Mouse (Mus musculus) liver, adult (tissue): ENCODE data around the gene Nup133.

ENCODE experiments used
- GATA4 ChIP-seq: IDR thresholded peaks from 2 replicates; pipeline ENCODE4 v1.6.1; 2014; ENCODE audit warnings: mild to moderate bottlenecking, low read length; ENCODE audit not compliant: insufficient replicate concordance

The Nup133 gene

DNA sequence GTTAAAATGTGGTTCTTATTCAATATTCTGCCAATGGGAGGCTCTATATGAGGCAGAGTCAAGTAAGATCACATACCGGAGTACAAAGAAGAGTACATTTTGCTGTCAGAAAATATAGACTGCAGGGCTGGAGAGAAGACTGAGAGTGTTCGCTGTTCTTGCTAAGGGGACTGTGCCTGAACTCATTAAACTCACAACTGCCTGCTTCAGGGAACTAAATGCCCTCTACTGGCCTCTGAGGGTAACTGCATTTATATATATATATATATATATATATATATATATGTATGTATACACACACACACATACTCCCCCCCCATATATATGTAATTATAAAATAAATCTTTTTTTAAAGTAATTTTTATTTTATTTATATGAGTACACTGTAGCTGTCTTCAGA lies 17.8 kb upstream of the Nup133 start:
- TF ChIP-seq GATA4, result no peak

DNA sequence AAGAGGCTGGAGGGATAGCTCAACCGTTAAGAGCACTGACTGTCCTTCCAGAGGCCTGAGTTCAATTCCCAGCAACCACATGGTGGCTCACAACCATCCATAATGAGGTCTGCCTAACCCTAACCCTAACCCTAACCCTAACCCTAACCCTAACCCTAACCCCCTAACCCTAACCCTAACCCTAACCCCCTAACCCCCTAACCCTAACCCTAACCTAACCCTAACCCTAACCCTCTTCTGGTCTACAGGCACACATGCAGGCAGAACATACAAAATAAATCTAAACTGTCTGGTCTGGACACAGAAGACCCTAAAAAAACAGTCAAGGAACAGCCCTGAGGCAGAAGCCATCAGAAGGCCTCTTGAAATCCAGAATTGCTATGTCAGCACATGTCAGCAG lies 12.3 kb upstream of the Nup133 start:
- TF ChIP-seq GATA4, result no peak

DNA sequence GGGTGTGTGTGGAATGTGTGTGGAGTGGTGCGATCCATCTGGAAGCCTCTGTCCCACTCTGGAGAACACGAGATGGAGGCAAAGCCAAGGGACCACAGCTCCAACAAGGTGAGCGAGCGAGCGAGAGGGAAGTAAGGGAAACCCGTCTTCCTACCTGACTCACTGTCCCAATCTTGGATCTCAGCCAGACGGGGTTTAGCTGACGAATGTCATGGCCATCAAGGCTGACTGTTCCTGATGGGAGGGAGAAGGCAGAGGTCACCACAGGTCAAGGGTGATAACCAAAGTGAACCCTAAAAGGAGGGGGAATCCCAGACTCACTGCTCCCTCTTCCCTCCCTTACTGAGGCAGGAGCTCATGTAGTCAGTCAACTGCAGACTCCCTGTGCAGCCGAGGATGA lies 11.0 kb upstream of the Nup133 start:
- TF ChIP-seq GATA4, result no peak

DNA sequence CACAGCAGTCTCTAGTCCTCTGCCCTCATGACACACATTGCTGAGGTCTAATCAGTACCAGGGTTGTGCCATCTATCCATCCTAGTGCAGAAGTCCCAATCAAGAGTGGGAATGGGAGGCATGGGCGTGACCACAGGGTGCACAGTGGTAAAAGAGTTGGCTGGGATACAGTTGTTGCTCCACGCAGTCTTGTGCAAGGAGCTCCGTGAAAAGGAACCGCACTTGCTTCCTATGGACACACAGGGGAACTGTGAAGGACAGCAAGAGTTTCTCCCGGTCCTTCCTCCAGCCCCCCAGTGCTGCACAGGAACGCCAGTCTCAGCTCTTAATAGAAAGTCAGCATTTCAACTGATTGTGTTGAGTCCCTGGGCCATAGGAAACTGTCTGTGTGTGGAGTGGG lies 10.4 kb upstream of the Nup133 start:
- no peak for TF ChIP-seq GATA4

DNA sequence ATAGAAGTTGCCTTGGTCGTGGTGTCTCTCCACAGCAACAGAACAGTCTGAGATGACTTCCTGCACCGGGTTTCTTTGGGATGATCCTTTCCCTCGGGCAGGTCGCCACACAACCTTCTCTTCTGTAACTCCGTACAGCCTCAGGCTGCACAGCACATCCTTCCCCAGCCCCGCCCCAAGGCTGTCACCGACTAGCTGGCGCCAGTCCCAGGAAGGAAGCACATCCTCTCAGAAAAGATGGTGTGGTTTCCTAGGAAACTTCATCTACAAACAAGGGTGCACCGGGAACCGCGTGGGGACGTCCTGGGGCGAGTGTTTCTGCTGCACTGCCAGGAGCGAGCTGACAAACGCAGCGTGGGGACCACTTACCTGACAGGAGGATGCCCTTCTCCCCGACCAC lies 9.1 kb upstream of the Nup133 start:
- no peak for TF ChIP-seq GATA4

DNA sequence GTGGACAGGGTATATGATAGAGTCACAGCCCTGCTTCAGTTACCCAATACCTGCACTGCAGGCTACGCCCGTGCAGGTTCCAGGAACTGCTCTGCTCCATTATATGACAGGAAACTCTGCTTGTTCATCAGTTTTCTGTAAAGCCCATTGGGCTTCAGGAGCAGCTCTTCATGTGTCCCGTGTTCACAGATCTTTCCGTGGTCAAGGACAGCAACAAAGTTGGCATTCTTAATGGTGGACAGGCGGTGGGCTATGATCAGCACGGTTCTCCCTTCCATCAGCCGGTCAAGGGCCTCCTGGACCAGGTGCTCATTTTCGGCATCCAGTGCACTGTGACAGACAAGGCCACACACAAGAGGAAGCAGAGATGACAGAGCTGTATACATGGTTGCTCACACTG lies 5.2 kb upstream of the Nup133 start:
- TF ChIP-seq GATA4, result no peak

DNA sequence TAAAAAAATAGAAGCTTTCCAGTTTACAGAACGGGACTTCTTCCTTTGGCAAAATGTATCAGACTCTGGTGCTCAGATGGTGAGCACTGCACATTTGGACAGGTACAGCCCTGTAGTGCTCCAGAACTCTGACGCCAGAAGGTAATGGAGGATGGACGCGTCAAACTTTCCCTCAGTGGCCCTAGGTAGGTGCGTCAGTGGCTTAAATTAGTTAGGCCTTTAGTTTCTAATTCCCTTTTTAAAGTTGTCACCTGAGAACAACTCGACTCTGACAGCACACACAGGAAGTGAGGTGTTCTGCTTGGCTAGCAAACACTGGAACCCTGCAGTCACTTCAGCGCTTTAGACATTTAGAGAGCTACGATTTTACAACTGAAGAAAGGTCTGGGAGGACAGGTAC lies 4.6 kb upstream of the Nup133 start:
- TF ChIP-seq GATA4, result no peak

DNA sequence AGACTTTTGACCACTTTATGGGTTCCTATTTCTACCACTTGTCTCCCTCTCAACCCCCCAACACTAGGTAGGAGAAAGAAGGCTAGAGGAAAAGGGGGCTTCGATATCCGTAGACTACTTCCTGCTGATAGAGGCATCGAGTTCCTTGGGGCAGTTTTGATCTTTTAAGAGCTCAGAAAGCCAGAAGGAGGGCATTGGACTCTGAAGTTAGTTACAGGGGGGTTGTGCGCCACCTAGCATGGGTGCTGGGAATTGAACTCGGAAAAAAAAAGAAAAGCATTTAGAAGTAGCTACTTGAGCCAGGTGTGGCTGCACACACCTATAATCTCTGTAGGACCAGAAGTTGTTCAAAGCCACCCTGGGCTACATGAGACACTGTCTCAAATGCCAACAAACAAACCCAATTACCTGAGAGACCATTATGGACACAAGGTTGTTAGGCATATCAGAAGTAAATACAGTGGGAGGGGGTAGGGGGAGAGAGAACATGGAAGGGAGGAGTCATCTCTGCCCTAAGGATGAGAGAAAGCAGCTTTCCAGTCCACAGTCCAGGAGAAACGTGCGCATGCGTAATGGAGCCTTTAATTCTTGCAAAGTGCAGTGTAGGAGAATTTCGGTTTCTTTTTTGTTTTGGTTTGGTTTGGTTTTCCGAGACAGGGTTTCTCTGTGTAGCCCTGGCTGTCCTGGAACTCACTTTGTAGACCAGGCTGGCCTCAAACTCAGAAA lies 1.2 kb upstream of the Nup133 start:
- TF ChIP-seq GATA4, result no peak

DNA sequence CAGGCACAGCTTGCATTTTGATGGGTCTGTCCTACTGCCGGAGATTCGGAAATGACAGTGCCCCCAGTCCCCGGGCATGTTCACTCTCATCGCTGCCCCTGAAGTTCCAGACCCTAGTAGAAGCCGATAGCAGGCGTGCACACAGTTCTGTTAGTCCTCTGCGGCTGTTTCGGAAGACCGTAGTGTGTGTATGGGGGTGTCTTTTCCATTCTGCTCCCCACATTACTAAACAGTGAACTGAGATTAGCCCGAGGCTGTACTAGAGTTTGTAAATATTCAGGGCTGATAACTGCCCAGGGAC lies 571 bp upstream of the Nup133 start:
- TF ChIP-seq GATA4, result no peak

DNA sequence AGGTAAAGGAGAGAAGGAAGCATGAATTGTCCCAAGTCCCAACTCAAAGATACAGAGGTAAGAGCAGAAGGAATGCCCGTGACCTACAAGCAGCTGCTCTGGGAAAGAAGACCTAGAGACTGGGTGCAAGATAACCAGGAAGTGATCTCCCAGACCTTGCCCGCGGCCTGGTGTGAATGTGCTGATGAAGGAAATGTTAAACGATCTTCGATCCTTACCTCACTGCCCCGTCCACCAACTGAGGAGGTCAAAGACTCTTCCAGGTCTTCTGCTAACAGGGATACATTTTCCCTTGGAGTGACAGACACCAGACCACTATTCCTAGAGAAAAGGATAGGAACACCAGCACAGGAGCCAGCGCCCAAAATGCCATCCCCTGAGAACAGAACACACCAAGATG lies 20.0 kb downstream of the Nup133 start:
- no peak for TF ChIP-seq GATA4

DNA sequence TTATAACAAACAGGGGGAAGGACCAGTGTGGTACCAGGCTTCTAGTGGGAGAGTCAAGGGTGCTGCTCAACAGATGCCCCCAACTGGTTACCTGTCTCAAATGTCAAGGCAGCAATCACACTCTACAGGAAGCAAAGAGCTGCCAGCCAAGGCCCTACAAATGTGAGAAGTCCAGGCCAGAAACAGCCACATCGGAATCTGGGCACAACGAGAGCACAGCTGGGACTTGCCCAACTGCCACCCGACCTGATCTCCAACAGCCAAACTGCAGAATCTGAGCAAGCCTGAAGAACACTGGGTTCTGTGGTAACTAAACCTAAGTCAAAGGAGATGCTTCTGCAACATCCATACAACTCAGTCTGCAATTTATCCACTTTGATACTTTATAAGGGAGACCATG lies 23.4 kb downstream of the Nup133 start:
- no peak for TF ChIP-seq GATA4

DNA sequence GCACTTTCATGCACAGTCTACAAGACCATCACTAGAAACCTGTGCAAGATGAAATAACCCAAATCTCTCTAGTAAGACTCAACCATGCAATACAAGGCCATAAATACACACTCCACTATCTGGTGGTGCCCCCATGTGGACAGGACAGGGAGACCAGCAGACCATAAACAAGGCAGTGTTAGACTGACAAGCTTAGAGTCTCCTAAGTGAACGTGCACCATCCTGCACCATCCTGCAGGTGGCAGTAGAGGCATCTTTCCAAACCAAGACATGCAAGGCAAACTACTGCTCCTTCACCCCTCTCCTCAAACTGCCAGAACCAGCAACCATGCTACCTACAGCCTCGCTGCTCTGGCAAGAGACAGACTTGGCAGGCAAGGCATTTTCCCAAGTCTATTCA lies 24.3 kb downstream of the Nup133 start:
- TF ChIP-seq GATA4, result no peak

DNA sequence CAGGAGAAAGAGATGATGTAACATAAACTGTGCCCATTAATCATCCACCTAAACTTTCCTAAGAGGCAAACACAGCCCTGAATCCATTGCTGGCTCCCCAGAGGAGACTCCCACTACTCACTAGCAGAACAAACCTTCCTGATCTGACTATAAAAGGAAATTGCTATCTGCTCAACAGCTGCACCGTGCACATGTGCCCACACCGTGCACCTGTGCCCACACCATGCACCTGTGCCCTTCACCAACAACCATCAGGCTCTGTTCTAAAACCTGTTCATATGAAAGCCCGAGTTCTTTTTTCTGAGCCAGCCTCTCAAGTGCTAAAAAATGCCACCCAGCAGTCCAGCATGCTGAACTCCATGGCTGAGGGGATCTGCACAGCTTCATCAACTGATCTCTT lies 34.4 kb downstream of the Nup133 start:
- TF ChIP-seq GATA4, result no peak

DNA sequence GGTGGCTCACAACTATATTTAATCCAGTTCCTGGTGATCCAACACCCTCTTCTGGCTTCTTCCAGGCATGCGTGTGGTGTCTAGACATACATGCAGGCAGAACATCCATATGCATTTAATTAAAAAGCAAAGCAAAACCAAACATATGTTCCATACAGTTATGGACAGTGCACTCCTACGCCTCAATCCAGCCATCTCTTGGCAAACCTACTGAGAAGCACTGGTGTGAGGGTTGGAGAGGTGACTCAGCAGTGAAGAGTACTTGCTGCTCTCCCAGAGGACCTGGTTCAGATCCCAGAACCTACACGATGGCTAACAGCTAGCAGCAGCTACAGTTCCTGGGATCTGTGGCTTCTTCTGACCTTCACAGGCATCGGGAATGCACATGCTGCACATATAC lies 36.8 kb downstream of the Nup133 start:
- TF ChIP-seq GATA4, result no peak

DNA sequence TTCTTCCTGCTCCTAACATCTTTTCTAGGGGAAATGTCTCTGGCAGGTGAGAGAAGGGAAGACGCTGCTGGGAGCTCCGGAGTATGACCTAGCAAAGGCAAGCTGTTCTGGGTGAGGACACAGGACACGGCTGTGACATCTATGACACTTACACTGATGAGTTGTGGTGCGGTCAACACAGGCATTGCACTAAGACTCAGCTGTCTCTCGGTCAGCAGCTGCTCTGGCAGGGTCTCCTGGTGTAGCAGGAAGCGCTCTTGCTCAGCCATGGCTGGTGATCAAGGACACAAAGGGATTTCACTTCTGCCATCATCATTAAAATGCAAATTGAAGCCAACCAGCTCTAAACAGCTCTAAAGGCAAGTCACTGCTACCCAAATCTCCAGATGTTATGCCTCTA lies 41.5 kb downstream of the Nup133 start:
- no peak for TF ChIP-seq GATA4

DNA sequence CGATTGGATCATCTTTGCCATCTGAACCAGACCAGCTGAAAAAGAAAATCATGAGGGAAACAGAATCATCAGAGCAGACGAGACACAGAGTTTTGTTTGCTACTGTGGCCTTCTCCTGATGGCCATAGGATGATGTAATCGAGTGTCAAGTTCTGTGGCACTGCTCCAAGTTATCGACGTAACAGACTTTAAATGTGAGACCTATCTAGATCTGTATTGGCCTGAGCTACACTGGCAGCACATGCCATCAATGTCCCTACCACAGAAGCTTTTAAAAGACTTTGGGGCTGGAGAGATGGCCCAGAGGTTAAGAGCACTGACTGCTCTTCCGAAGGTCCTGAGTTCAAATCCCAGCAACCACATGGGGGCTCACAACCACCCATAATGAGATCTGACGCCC lies 46.4 kb downstream of the Nup133 start:
- no peak for TF ChIP-seq GATA4

DNA sequence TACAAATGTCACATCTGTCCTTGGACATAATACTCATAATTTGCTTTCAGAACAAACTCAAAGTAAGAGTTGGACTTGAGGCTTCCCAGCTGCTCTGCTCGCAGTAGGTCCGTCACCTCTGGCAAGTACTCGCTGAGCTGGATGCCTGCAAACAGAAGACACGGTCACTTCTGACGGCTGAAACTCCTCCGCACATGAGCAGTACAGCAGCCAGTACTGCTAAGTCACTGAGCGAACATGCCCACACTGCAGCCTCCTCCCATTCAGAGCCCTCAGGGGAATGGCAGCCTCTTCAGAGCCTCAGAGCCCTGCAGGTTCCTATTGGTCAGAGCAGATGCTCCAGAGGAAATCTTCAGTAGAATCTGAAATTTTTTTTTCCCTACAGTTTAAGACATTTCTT lies 49.7 kb downstream of the Nup133 start:
- TF ChIP-seq GATA4, result no peak

DNA sequence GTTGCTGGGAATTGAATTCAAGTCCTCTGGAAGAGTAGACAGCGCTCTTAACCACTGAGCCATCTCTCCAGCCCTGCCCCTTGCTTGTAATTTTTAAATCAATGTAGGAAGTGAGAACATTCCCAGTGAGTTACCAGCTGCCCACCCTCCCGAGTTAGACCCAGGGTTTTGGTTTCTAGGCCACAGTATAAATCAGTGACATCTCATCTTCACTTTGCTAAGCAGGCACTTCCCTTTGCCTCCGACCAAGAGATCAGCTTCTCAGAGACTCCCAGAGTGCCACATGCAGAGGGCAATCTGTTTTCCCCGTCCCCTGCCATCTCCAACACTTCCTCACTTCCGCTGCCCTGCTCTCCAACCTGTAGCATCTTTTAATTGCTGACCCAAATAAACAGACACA lies 50.5 kb downstream of the Nup133 start:
- no peak for TF ChIP-seq GATA4
